Mouse (Mus musculus): ENCODE results near the gene Mgat1. TPM values are rescaled to one million over a fixed set of nuclear protein-coding genes. Genes with fewer than 3 reads are reported as not detected.
A peak's percentile ranks its signal among the peaks of the same experiment; 100 is the strongest.
"Not testable (repeated sequence)": the region's sequence is repeated elsewhere in the genome, so short reads cannot be mapped to it uniquely, and the experiment has no call there.

Mgat1 gene
- polyA plus RNA-seq (2015; fragmentation: Nextera tagmentation; extraction: Ambion mirVana): 73.0 and 78.9 TPM in 2 replicates

DNA sequence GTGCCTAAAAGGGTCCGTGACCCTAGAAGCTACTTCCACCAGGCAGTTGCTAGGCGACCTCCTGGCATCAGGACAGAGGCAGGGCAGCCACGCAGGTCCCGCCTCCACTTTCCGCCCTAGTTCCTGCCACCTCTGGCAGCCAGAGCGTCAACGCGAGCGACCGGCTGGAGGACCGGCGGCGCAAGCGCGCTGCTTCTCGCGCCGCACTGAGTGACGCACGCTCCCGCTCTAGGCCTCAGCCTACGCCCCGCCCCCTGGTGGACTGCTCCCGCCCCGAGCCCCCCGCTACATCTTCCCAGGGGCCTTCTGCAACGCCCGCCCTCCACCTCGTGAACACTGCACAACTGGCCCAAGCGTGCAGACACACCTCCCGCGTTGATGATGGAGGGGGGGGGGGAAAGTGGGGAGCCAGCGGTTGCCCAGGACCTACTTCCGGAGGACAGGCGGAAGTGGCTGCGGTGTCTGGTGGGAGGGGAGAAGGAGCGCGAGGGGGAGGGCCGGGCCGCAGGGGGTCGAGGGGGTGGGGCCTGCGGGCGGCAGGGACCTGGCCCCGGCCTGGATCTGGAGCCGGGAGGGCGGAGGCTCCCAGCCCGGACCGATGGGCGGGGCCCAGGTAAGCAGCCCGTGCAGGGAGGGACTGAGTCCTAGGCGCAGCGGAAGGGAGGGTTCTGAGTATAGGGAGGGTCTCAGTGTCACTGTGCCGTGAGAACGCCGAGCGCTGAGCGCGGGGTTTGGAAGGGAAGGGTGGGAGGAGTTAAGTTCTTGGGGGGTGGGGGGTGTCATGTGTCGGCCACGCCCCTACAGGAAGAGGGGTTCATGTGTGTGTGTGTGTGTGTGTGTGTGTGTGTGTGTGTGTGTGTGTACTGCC is at the start of gene Mgat1:
TSS of gene Mgat1 (plus strand) at position 465 of the 868 bp plus-strand sequence.
- peak; percentile 94 for ATAC-seq (ENCODE audit: low read depth)
- H3K4me3 ChIP-seq (ENCODE audit: low read length): peak within 1 kb of the TSS; percentile 60
- H3K4me1 ChIP-seq (replicated peaks; ENCODE audit: control insufficient read depth, insufficient read depth, low read length): peaks cover 43% of the 10 kb centered on the region
- under 1% methylated on average over 56 of the region's 60 CpGs for WGBS
- H3K27me3 ChIP-seq (ENCODE audit: control insufficient read depth, insufficient read depth, low read depth, low read length): no peaks in the 10 kb centered on the region
- peak within 1 kb of the TSS; percentile 98 for H3K27ac ChIP-seq (ENCODE audit: low read length)
- H3K9me3 ChIP-seq (ENCODE audit: control insufficient read depth, low read length): no peaks in the 10 kb centered on the region
- peak within 1 kb of the TSS; percentile 66 for H3K4me2 ChIP-seq (ENCODE audit: low read depth, low read length)
- no peaks in the 10 kb centered on the region for H3K36me3 ChIP-seq (ENCODE audit: control insufficient read depth, insufficient read depth, low read length)
- H3K9ac ChIP-seq (ENCODE audit: low read length): peak within 1 kb of the TSS; percentile 79

- H3K4me1 ChIP-seq (replicated peaks; ENCODE audit: control insufficient read depth, insufficient read depth, low read length); ATAC-seq (ENCODE audit: low read depth); H3K27ac ChIP-seq (ENCODE audit: low read length); H3K4me3 ChIP-seq (ENCODE audit: low read length); H3K36me3 ChIP-seq (ENCODE audit: control insufficient read depth, insufficient read depth, low read length); H3K9ac ChIP-seq (ENCODE audit: low read length); H3K4me2 ChIP-seq (ENCODE audit: low read depth, low read length); H3K9me3 ChIP-seq (ENCODE audit: control insufficient read depth, low read length); H3K27me3 ChIP-seq (ENCODE audit: control insufficient read depth, insufficient read depth, low read depth, low read length): not testable (repeated sequence)
- 91% methylated on average over 8 of the region's 9 CpGs for WGBS
These were observed 49.2 kb upstream of the Mgat1 start for GRCm38 (mm10) chr11:49194771-49195170.

DNA sequence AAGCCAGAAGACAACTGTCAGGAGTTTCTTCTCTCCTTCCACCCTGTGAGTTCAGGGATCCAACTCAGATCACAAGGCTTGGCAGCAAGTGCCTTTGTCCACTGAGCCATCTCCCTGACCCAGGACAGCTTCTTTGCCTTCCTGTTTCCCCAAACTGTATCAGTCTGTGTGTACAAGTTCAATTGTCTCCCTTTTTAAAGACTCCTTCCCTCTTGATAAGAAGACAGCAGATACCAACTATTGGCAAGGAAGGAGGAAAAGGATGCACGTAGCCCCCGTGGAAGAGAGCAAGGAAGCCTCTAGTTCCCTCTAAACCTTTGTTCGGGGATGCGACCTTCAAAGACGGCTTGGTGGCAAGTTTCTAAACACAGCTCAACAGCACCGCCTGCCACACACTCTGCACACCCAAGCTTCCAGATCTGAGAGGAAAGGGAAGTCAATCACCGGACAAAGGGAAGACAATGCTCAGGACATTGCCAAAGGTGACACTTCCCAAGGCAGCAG is 48.1 kb upstream of the Mgat1 start:
- no peak overlapping the region for H3K4me2 ChIP-seq (ENCODE audit: low read depth, low read length)
- 67% methylated on average over 7 of the region's 7 CpGs for WGBS
- H3K36me3 ChIP-seq (ENCODE audit: control insufficient read depth, insufficient read depth, low read length): no peaks in the 10 kb centered on the region
- peak overlapping the region; percentile 51 for H3K27ac ChIP-seq (ENCODE audit: low read length)
- no peak overlapping the region for H3K4me3 ChIP-seq (ENCODE audit: low read length)
- no peak overlapping the region for H3K9ac ChIP-seq (ENCODE audit: low read length)
- H3K27me3 ChIP-seq (ENCODE audit: control insufficient read depth, insufficient read depth, low read depth, low read length): no peaks in the 10 kb centered on the region
- no peaks in the 10 kb centered on the region for H3K4me1 ChIP-seq (replicated peaks; ENCODE audit: control insufficient read depth, insufficient read depth, low read length)
- no peaks in the 10 kb centered on the region for H3K9me3 ChIP-seq (ENCODE audit: control insufficient read depth, low read length)
- peak; percentile 79 for ATAC-seq (ENCODE audit: low read depth)

GRCm38 (mm10) chr11:49200666-49201065 is 43.3 kb upstream of the Mgat1 start:
- H3K27ac ChIP-seq (ENCODE audit: low read length): no peak overlapping the region
- no peaks in the 10 kb centered on the region for H3K9me3 ChIP-seq (ENCODE audit: control insufficient read depth, low read length)
- H3K9ac ChIP-seq (ENCODE audit: low read length): no peak overlapping the region
- H3K27me3 ChIP-seq (ENCODE audit: control insufficient read depth, insufficient read depth, low read depth, low read length): no peaks in the 10 kb centered on the region
- no peaks in the 10 kb centered on the region for H3K36me3 ChIP-seq (ENCODE audit: control insufficient read depth, insufficient read depth, low read length)
- H3K4me3 ChIP-seq (ENCODE audit: low read length): no peak overlapping the region
- no peak overlapping the region for H3K4me2 ChIP-seq (ENCODE audit: low read depth, low read length)
- H3K4me1 ChIP-seq (replicated peaks; ENCODE audit: control insufficient read depth, insufficient read depth, low read length): peaks cover 16% of the 10 kb centered on the region
- ATAC-seq (ENCODE audit: low read depth): no peak

DNA sequence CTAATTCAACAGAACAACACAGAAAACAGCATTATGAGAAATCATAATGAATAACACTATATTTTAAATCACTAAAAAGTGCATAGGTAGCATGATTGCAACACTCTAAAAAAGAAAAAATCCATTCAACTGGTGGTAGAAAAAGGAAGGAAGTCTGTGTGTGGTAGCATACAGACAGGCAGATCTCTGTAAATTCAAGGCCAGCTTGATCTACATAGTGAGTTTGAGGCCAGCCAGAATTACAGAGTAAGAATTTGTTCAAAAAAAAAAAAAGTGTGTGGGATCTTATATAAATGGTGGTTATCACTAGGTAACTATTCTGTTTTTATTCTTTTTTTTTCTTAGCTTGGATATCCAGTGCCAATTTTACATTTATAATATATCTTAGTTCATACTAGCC is 42.8 kb upstream of the Mgat1 start:
- H3K9ac ChIP-seq (ENCODE audit: low read length): no peak overlapping the region
- no peak overlapping the region for H3K27ac ChIP-seq (ENCODE audit: low read length)
- H3K36me3 ChIP-seq (ENCODE audit: control insufficient read depth, insufficient read depth, low read length): no peaks in the 10 kb centered on the region
- peaks cover 17% of the 10 kb centered on the region for H3K4me1 ChIP-seq (replicated peaks; ENCODE audit: control insufficient read depth, insufficient read depth, low read length)
- H3K4me3 ChIP-seq (ENCODE audit: low read length): no peak overlapping the region
- no peak overlapping the region for H3K4me2 ChIP-seq (ENCODE audit: low read depth, low read length)
- H3K27me3 ChIP-seq (ENCODE audit: control insufficient read depth, insufficient read depth, low read depth, low read length): no peaks in the 10 kb centered on the region
- no peak for ATAC-seq (ENCODE audit: low read depth)
- no peaks in the 10 kb centered on the region for H3K9me3 ChIP-seq (ENCODE audit: control insufficient read depth, low read length)

DNA sequence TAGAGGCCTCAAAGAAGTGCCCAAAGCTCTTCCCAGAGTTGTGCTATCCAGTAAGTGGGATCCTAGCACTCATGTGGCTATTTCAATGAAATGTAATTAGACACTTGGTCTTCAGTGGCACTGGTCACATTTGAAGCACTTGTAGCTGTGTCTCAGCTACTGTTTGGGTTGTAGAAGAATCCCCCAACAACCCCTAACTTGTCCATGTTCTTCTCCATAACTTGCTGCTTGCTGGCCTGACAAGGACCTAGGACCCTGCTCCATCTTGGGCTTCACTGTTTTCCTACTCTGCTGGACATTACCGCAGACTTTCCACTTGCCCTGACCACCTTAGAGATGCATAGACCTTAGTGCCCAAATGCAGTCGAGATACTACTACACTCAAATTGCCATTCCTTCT is 41.9 kb upstream of the Mgat1 start:
- H3K36me3 ChIP-seq (ENCODE audit: control insufficient read depth, insufficient read depth, low read length): no peaks in the 10 kb centered on the region
- H3K9ac ChIP-seq (ENCODE audit: low read length): peak overlapping the region; percentile 99
- no peak overlapping the region for H3K27ac ChIP-seq (ENCODE audit: low read length)
- peak overlapping the region; percentile 78 for H3K4me3 ChIP-seq (ENCODE audit: low read length)
- no peak for ATAC-seq (ENCODE audit: low read depth)
- H3K4me2 ChIP-seq (ENCODE audit: low read depth, low read length): peak overlapping the region; percentile 76
- H3K27me3 ChIP-seq (ENCODE audit: control insufficient read depth, insufficient read depth, low read depth, low read length): no peaks in the 10 kb centered on the region
- peaks cover 17% of the 10 kb centered on the region for H3K4me1 ChIP-seq (replicated peaks; ENCODE audit: control insufficient read depth, insufficient read depth, low read length)
- H3K9me3 ChIP-seq (ENCODE audit: control insufficient read depth, low read length): no peaks in the 10 kb centered on the region
- WGBS: 47% methylated on average over 2 of the region's 2 CpGs

DNA sequence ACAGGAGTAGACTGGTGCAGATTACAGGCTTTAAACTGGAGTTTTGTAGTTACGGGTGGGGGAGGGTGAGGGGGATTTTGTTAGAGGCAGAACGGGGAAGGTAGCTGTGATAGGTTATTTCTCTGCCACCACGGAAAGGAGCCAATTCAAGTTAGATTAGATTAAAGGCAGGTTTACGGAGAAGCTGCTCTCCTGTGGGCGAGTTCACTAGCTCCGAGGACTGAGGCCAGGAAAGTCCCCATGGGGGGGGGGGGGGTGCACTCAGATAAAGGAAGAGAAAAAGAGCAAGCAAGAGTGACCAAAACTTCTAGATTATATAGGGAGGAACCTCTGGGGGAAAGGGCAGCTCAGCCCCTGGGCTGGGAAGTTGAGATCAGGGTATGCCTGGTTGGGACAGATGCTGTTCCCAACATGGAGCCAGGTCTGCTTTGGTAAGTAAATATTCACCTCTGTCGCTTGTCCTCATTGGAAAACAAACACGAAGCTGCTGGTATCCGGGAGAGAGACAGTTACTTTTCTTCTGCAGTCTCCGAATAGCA is 41.4 kb upstream of the Mgat1 start:
- Histone ChIP-seq H3K4me1 (replicated peaks; ENCODE audit: control insufficient read depth, insufficient read depth, low read length) (peaks cover 17% of the 10 kb centered on the region), H3K9ac (ENCODE audit: low read length) (peak overlapping the region; percentile 99), H3K9me3 (ENCODE audit: control insufficient read depth, low read length) (no peaks in the 10 kb centered on the region), H3K27me3 (ENCODE audit: control insufficient read depth, insufficient read depth, low read depth, low read length) (no peaks in the 10 kb centered on the region), H3K4me2 (ENCODE audit: low read depth, low read length) (peak overlapping the region; percentile 76), H3K36me3 (ENCODE audit: control insufficient read depth, insufficient read depth, low read length) (peaks cover 2% of the 10 kb centered on the region; the same call in 1 of the 2 replicates), H3K27ac (ENCODE audit: low read length) (peak overlapping the region; percentile 100), H3K4me3 (ENCODE audit: low read length) (peak overlapping the region; percentile 78)
- WGBS: 1% methylated on average over 10 of the region's 10 CpGs
- ATAC-seq (ENCODE audit: low read depth): peak; percentile 11; the same call in 1 of the 2 replicates

DNA sequence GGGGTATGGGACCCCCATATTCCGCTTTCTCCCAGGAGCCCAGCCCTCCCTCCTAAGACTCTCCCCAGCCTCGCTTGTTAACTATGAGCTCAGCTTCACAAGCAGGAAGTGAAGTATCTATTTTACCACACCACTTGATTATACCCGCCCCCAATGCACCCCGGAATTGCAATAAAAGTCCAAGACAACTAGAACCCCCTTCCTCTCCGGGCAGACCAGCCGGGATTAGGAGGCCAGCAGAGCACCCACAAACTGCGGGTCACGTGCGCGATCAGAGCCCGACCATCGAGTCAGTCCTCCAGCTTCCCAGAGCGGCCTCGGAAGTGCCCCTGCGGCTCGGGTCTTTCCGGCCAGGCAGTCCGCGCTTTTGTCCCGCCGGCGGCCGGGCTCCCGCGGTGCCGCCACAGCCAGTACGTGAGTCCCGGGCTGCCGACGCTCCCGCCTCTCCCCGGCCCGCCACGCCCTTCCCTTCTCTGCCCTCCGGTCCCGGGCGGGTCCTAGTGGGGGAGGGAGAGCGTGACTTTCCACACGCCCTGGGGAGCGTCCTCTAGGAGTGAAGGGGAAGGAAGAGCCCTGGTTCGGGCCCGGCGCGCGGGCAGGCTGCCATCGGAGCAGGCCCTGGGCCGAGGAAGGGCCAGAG is 40.7 kb upstream of the Mgat1 start, which contains the start of gene Zfp62:
TSS of gene Zfp62 (plus strand) at position 164 of the 640 bp plus-strand sequence.
- no peaks in the 10 kb centered on the region for H3K9me3 ChIP-seq (ENCODE audit: control insufficient read depth, low read length)
- H3K4me3 ChIP-seq (ENCODE audit: low read length): peak within 1 kb of the TSS; percentile 78
- H3K27ac ChIP-seq (ENCODE audit: low read length): peak within 1 kb of the TSS; percentile 100
- peaks cover 2% of the 10 kb centered on the region; the same call in 1 of the 2 replicates for H3K36me3 ChIP-seq (ENCODE audit: control insufficient read depth, insufficient read depth, low read length)
- no peaks in the 10 kb centered on the region for H3K27me3 ChIP-seq (ENCODE audit: control insufficient read depth, insufficient read depth, low read depth, low read length)
- WGBS: under 1% methylated on average over 43 of the region's 47 CpGs
- peaks cover 17% of the 10 kb centered on the region for H3K4me1 ChIP-seq (replicated peaks; ENCODE audit: control insufficient read depth, insufficient read depth, low read length)
- H3K9ac ChIP-seq (ENCODE audit: low read length): peak within 1 kb of the TSS; percentile 99
- H3K4me2 ChIP-seq (ENCODE audit: low read depth, low read length): peak within 1 kb of the TSS; percentile 76
- ATAC-seq (ENCODE audit: low read depth): peak; percentile 94
